Mouse (Mus musculus) E14TG2a.4 (cell line): ENCODE results near the gene Sfxn5.

ENCODE experiments used
- CTCF ChIP-seq: conservative IDR thresholded peaks from 2 replicates; pipeline ENCODE4 v1.5.1; 2014; ENCODE audit warnings: low read length
- NANOG ChIP-seq: IDR thresholded peaks from 2 replicates; pipeline ENCODE4 v1.6.1; 2014; ENCODE audit warnings: borderline replicate concordance, low read length, mixed read lengths
- POU5F1 ChIP-seq: IDR thresholded peaks from 2 replicates; pipeline ENCODE4 v1.6.1; 2014; ENCODE audit warnings: low read length, borderline replicate concordance

DNA sequence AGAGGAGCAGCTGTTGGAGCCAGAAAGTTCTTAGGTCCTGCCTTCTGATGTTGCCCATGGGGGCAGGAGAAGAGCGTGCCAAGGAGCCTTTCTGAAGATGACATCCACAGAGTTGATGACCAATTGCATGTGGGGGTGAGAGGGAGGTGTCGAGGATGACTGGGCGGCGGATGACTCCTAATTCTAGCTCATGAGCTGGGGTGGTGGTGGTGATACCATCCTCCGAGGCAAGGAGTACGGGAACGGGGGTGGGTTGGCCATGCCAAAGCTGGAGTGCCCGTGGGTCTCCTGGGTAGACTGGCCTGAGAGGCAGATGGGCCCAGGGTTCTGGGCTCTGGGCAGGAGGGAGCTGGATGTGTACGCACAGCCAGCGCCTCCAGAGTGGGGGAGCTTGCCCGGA lies 113.5 kb downstream of the Sfxn5 start:
- TF ChIP-seq CTCF = no peak
- no peak for TF ChIP-seq NANOG
- TF ChIP-seq POU5F1 = no peak
